Mouse (Mus musculus) kidney, adult 8-10 months (tissue): Measurements from ENCODE around the gene Dbx2.

ENCODE experiments used
- DNase-seq, 2 experiments: peaks; one replicate each; pipeline ENCODE4 v3.0.0; 2022

The Dbx2 gene

GRCm38 (mm10) chr15:95655860-95656259 is at the start of gene Dbx2:
TSS of gene Dbx2 (minus strand) at chr15:95655960.
- DNase-seq: no peak

GRCm38 (mm10) chr15:95702206-95702605 is 46.4 kb upstream of the Dbx2 start:
- no peak for DNase-seq

GRCm38 (mm10) chr15:95701573-95701972 is 45.8 kb upstream of the Dbx2 start:
- DNase-seq: no peak

- no peak for DNase-seq
These were observed 43.6 kb upstream of the Dbx2 start for GRCm38 (mm10) chr15:95699371-95699770.

GRCm38 (mm10) chr15:95693759-95694158 is 38.0 kb upstream of the Dbx2 start:
- no peak for DNase-seq

- DNase-seq: no peak
These were observed 35.8 kb upstream of the Dbx2 start for GRCm38 (mm10) chr15:95691594-95691993.

- DNase-seq: no peak
These were observed 35.4 kb upstream of the Dbx2 start for GRCm38 (mm10) chr15:95691129-95691528.

- no peak for DNase-seq
These were observed 26.9 kb upstream of the Dbx2 start for GRCm38 (mm10) chr15:95682620-95683019.

GRCm38 (mm10) chr15:95675645-95676044 is 19.9 kb upstream of the Dbx2 start:
- no peak for DNase-seq

- DNase-seq: no peak
These were observed 19.4 kb upstream of the Dbx2 start for GRCm38 (mm10) chr15:95675176-95675575.

- no peak for DNase-seq
These were observed 11.4 kb upstream of the Dbx2 start for GRCm38 (mm10) chr15:95667209-95667608.

GRCm38 (mm10) chr15:95665002-95665401 is 9.2 kb upstream of the Dbx2 start:
- no peak for DNase-seq

GRCm38 (mm10) chr15:95661718-95662117 is 6.0 kb upstream of the Dbx2 start:
- DNase-seq: no peak

GRCm38 (mm10) chr15:95660368-95660767 is 4.6 kb upstream of the Dbx2 start:
- DNase-seq: no peak

GRCm38 (mm10) chr15:95654211-95654897 is 1.4 kb downstream of the Dbx2 start:
- no peak for DNase-seq

GRCm38 (mm10) chr15:95653812-95654210 is 1.9 kb downstream of the Dbx2 start:
- no peak for DNase-seq

- DNase-seq: no peak
These were observed 2.7 kb downstream of the Dbx2 start for GRCm38 (mm10) chr15:95652898-95653707.

GRCm38 (mm10) chr15:95651824-95652223 is 3.9 kb downstream of the Dbx2 start:
- DNase-seq: no peak

- DNase-seq: no peak
These were observed 12.2 kb downstream of the Dbx2 start for GRCm38 (mm10) chr15:95643505-95644029.

GRCm38 (mm10) chr15:95640347-95640746 is 15.4 kb downstream of the Dbx2 start:
- DNase-seq: no peak

GRCm38 (mm10) chr15:95639829-95640134 is 16.0 kb downstream of the Dbx2 start:
- DNase-seq: no peak

GRCm38 (mm10) chr15:95639115-95639828 is 16.5 kb downstream of the Dbx2 start:
- DNase-seq: no peak

- no peak for DNase-seq
These were observed 31.4 kb downstream of the Dbx2 start for GRCm38 (mm10) chr15:95624396-95624795.

- DNase-seq: no peak
These were observed 33.0 kb downstream of the Dbx2 start for GRCm38 (mm10) chr15:95622797-95623196.
